Mouse (Mus musculus) brain, embryonic 14.5 days (tissue): ENCODE data around the gene BC049715. TPM values are rescaled to one million over a fixed set of nuclear protein-coding genes. Genes with fewer than 3 reads are reported as not detected.

Experiments
- DNase-seq: peaks from one replicate; pipeline ENCODE4 v3.0.0-alpha.2; 2011; ENCODE audit warnings: low read depth
- CTCF ChIP-seq: fragments of 200-500 bp; IDR thresholded peaks from 2 replicates; pipeline ENCODE4 v1.5.1; 2012; ENCODE audit warnings: inconsistent platforms, mild to moderate bottlenecking, moderate library complexity, borderline replicate concordance; ENCODE audit not compliant: insufficient read depth, insufficient read length; ENCODE audit errors: extremely low read depth
- POLR2A ChIP-seq: fragments of 200-500 bp; IDR thresholded peaks from 2 replicates; pipeline ENCODE4 v1.6.1; 2012; ENCODE audit warnings: mild to moderate bottlenecking, inconsistent platforms, borderline replicate concordance; ENCODE audit not compliant: poor library complexity, insufficient read depth, insufficient read length, severe bottlenecking; ENCODE audit errors: extremely low read depth
- polyA plus RNA-seq: library from polyadenylated mRNA; depleted of rRNA; stranded (reverse); fragments of >200 nt; gene quantifications from 2 replicates; pipeline ENCODE4 v1.2.3, GENCODE M21; 2012; rRNA removed

The BC049715 gene
- polyA plus RNA-seq, 1 experiment: 0.51 TPM

DNA sequence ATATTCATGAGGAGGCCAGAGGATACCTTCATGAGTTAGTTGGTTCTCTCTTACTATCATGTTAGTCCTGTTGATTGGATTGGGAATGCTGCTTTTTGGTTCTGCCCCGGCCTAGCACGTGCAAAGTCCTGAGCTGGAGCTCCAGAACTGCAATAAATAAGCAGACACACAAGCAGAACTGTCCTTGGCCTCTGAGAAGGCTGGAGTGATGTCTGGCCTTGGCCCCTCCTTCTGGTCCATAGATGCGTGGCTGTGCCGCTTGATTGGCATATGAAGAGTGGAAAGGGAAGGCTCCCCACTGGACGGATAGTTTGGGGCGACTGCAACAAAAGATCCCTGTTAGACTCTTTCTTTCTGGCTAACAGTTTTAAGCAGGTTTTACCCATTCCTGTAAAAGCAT lies 61.6 kb downstream of the BC049715 start:
- TF ChIP-seq POLR2A (no peak), CTCF (no peak)
- no peak for DNase-seq

DNA sequence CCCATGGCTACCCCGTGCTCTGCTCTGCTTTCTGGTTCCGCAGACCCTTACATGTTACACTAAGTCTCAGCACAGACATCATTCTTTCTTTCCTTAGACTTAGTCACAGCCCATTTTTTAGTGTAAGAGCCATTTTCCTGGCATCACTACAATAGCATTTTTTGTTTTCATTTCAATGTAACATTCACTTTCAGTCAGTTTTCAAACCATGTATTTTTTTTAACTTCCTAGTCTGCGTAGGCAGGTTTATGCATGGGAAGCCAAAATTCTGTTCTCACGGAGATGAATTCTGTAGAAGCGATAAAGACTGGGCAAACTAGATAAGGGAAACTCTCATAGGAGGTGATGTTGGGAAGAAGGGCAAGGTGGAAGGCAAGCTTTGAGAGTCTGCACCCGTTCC lies 62.1 kb downstream of the BC049715 start:
- DNase-seq: no peak
- TF ChIP-seq POLR2A: no peak
- TF ChIP-seq CTCF: no peak

Other genes with a start within 250 kb of the BC049715 start
- 0.72 and 1.2 TPM in 2 replicates for gene Plbd1, start 165.7 kb upstream of the BC049715 start, polyA plus RNA-seq
- gene Gucy2c, start 45.9 kb upstream of the BC049715 start, polyA plus RNA-seq: 0.26 and 0.34 TPM in 2 replicates
- 1.5 and 1.7 TPM in 2 replicates for gene Hist4h4, start 23.2 kb upstream of the BC049715 start, polyA plus RNA-seq
- 76.9 and 114 TPM in 2 replicates for gene H2afj, start 19.4 kb upstream of the BC049715 start, polyA plus RNA-seq
- 64.3 and 81.9 TPM in 2 replicates for gene Wbp11, start 607 bp downstream of the BC049715 start, polyA plus RNA-seq
- gene Smco3, start 7.8 kb downstream of the BC049715 start, polyA plus RNA-seq: 0.43 and 0.63 TPM in 2 replicates
- 0.18 and 0.41 TPM in 2 replicates for gene Art4, start 30.1 kb downstream of the BC049715 start, polyA plus RNA-seq
- gene Mgp, start 48.2 kb downstream of the BC049715 start, polyA plus RNA-seq: 8.8 and 11.5 TPM in 2 replicates
- 0.08 and 0.21 TPM in 2 replicates for gene Erp27, start 94.6 kb downstream of the BC049715 start, polyA plus RNA-seq
- 0.14 TPM in 1 of 2 replicates, not detected in the other for gene Pde6h, start 96.2 kb downstream of the BC049715 start, polyA plus RNA-seq
- 17.3 and 23.0 TPM in 2 replicates for gene Arhgdib, start 114.3 kb downstream of the BC049715 start, polyA plus RNA-seq